Mouse (Mus musculus): ENCODE data around the gene Mrpl14. TPM values are rescaled to one million over a fixed set of nuclear protein-coding genes. Genes with fewer than 3 reads are reported as not detected.

The Mrpl14 gene
- polyA plus RNA-seq, 1 experiment from 2014 or later = 148 TPM

- H3K4me1 ChIP-seq (ENCODE audit: control insufficient read depth, insufficient read depth, low read length) = no peaks in the 10 kb centered on the region
- H3K4me2 ChIP-seq (ENCODE audit: low read depth, low read length) = 0 out of 2 replicates have a peak overlapping the region, but pooled peaks have one; percentile 18
- no peaks in the 10 kb centered on the region for H3K9me3 ChIP-seq (ENCODE audit: control insufficient read depth, low read length)
- peak overlapping the region; percentile 46; the same call in 1 of the 2 replicates for H3K9ac ChIP-seq (ENCODE audit: low read depth, low read length)
- 32% methylated on average over 27 of the region's 27 CpGs for WGBS
- H3K27ac ChIP-seq (replicated peaks; ENCODE audit: low read depth, low read length) = no peak overlapping the region
- peaks cover 70% of the 10 kb centered on the region for H3K36me3 ChIP-seq (ENCODE audit: control insufficient read depth, insufficient read depth, low read length)
- H3K4me3 ChIP-seq (ENCODE audit: low read depth, low read length) = no peak overlapping the region
- ATAC-seq (ENCODE audit: low read depth) (peak; percentile 62), DNase-seq (ENCODE audit: low spot score) (peak; percentile 70)
- no peaks in the 10 kb centered on the region for H3K27me3 ChIP-seq (replicated peaks; ENCODE audit: control insufficient read depth, insufficient read depth, low read length)
Measured at GRCm38 (mm10) chr17:45663106-45663919, 22.8 kb upstream of the Mrpl14 start.

DNA sequence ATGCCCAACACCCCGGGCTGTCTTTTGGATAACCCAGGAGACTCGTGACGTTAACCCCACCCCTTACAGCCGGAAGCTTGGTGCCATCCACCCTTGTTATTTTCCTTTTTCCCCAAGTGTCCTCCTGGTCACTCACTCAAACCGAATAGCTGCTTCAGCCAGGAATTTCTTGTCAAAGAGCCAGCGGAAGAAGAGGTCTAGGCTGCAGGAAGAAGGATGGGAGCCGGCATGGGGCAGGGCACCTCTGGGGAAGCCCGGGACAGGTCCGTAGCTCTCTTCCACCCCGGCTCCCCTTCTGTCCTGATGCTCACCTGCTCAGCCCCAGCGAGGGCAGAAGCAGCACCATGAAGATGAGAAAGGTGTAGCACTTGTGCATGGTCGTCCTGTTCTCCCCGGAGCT, 21.5 kb upstream of the Mrpl14 start:
- Histone ChIP-seq H3K9me3 (ENCODE audit: control insufficient read depth, low read length) (no peaks in the 10 kb centered on the region), H3K4me3 (ENCODE audit: low read depth, low read length) (no peak overlapping the region), H3K9ac (ENCODE audit: low read depth, low read length) (no peak overlapping the region), H3K36me3 (ENCODE audit: control insufficient read depth, insufficient read depth, low read length) (peaks cover 82% of the 10 kb centered on the region), H3K4me1 (ENCODE audit: control insufficient read depth, insufficient read depth, low read length) (no peaks in the 10 kb centered on the region), H3K4me2 (ENCODE audit: low read depth, low read length) (no peak overlapping the region), H3K27ac (replicated peaks; ENCODE audit: low read depth, low read length) (no peak overlapping the region), H3K27me3 (replicated peaks; ENCODE audit: control insufficient read depth, insufficient read depth, low read length) (no peaks in the 10 kb centered on the region)
- ATAC-seq (ENCODE audit: low read depth) = no peak
- DNase-seq (ENCODE audit: low spot score) = no peak
- 89% methylated on average over 13 of the region's 13 CpGs for WGBS

DNA sequence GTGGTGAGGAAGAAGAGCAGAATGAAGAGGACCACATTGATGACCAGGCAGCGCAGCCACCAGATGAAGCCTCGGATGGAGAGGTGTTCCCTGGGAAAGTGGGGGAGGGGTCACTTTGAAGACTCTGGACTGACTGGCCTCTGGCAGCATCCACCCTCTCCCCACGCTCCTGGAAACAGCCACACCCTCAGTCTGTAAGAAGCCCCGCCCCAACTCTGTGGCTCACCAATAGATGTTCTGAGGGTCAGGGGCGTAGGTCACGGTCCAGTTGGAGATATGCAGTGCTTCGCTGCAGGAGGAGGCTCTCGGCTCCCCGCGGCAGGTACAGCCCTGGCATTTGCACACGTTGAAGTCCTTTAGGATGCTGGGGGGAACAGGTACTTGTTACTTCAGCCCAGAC, 20.0 kb upstream of the Mrpl14 start:
- H3K4me2 ChIP-seq (ENCODE audit: low read depth, low read length) = no peak overlapping the region
- no peak overlapping the region for H3K4me3 ChIP-seq (ENCODE audit: low read depth, low read length)
- 75% methylated on average over 10 of the region's 11 CpGs for WGBS
- no peaks in the 10 kb centered on the region for H3K9me3 ChIP-seq (ENCODE audit: control insufficient read depth, low read length)
- ATAC-seq (ENCODE audit: low read depth) = no peak
- no peak overlapping the region for H3K27ac ChIP-seq (replicated peaks; ENCODE audit: low read depth, low read length)
- no peak for DNase-seq (ENCODE audit: low spot score)
- H3K36me3 ChIP-seq (ENCODE audit: control insufficient read depth, insufficient read depth, low read length) = peaks cover 87% of the 10 kb centered on the region
- no peaks in the 10 kb centered on the region for H3K27me3 ChIP-seq (replicated peaks; ENCODE audit: control insufficient read depth, insufficient read depth, low read length)
- H3K4me1 ChIP-seq (ENCODE audit: control insufficient read depth, insufficient read depth, low read length) = no peaks in the 10 kb centered on the region
- no peak overlapping the region for H3K9ac ChIP-seq (ENCODE audit: low read depth, low read length)

DNA sequence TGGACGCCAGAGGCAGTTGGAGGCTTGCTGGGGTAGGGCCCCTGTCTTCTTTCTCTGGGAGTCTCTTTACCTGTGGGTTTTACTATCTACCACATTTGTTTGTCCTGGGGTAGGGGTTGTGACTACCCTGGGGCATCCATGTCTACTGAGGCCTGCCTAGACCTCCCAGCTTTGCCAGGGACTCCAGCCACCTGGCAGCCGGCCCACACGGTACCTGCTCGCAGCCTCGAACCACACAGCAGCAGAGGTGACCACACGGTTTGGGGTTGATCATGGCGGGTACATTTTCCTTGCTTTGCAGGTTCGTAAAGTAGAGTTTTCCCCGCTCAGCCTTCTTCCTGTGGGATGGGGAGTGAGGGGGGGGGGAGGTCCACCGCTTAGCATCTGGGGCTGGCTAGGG, 18.6 kb upstream of the Mrpl14 start:
- 79% methylated on average over 10 of the region's 10 CpGs for whole genome bisulfite sequencing
- H3K4me3 ChIP-seq (ENCODE audit: low read depth, low read length) = no peak overlapping the region
- no peaks in the 10 kb centered on the region for H3K9me3 ChIP-seq (ENCODE audit: control insufficient read depth, low read length)
- H3K4me1 ChIP-seq (ENCODE audit: control insufficient read depth, insufficient read depth, low read length) = no peaks in the 10 kb centered on the region
- H3K27ac ChIP-seq (replicated peaks; ENCODE audit: low read depth, low read length) = no peak overlapping the region
- no peak overlapping the region for H3K9ac ChIP-seq (ENCODE audit: low read depth, low read length)
- DNase-seq (ENCODE audit: low spot score) (no peak), ATAC-seq (ENCODE audit: low read depth) (no peak)
- H3K36me3 ChIP-seq (ENCODE audit: control insufficient read depth, insufficient read depth, low read length) = peaks cover 87% of the 10 kb centered on the region
- H3K4me2 ChIP-seq (ENCODE audit: low read depth, low read length) = no peak overlapping the region
- H3K27me3 ChIP-seq (replicated peaks; ENCODE audit: control insufficient read depth, insufficient read depth, low read length) = no peaks in the 10 kb centered on the region

- Histone ChIP-seq H3K9ac (ENCODE audit: low read depth, low read length) (no peak overlapping the region), H3K4me3 (ENCODE audit: low read depth, low read length) (no peak overlapping the region), H3K27ac (replicated peaks; ENCODE audit: low read depth, low read length) (no peak overlapping the region), H3K9me3 (ENCODE audit: control insufficient read depth, low read length) (no peaks in the 10 kb centered on the region), H3K4me2 (ENCODE audit: low read depth, low read length) (no peak overlapping the region), H3K4me1 (ENCODE audit: control insufficient read depth, insufficient read depth, low read length) (no peaks in the 10 kb centered on the region), H3K27me3 (replicated peaks; ENCODE audit: control insufficient read depth, insufficient read depth, low read length) (no peaks in the 10 kb centered on the region), H3K36me3 (ENCODE audit: control insufficient read depth, insufficient read depth, low read length) (peaks cover 87% of the 10 kb centered on the region)
- ATAC-seq (ENCODE audit: low read depth) (no peak), DNase-seq (ENCODE audit: low spot score) (no peak)
- WGBS = 90% methylated on average over 10 of the region's 10 CpGs
Measured at GRCm38 (mm10) chr17:45667986-45668385, 18.1 kb upstream of the Mrpl14 start.

- Histone ChIP-seq H3K9ac (ENCODE audit: low read depth, low read length) (no peak overlapping the region), H3K4me3 (ENCODE audit: low read depth, low read length) (no peak overlapping the region), H3K9me3 (ENCODE audit: control insufficient read depth, low read length) (no peaks in the 10 kb centered on the region), H3K27ac (replicated peaks; ENCODE audit: low read depth, low read length) (no peak overlapping the region), H3K4me1 (ENCODE audit: control insufficient read depth, insufficient read depth, low read length) (no peaks in the 10 kb centered on the region), H3K36me3 (ENCODE audit: control insufficient read depth, insufficient read depth, low read length) (peaks cover 80% of the 10 kb centered on the region), H3K27me3 (replicated peaks; ENCODE audit: control insufficient read depth, insufficient read depth, low read length) (no peaks in the 10 kb centered on the region), H3K4me2 (ENCODE audit: low read depth, low read length) (no peak overlapping the region)
- DNase-seq (ENCODE audit: low spot score) (no peak), ATAC-seq (ENCODE audit: low read depth) (no peak)
- WGBS = 73% methylated on average over 1 of the region's 1 CpGs
Measured at GRCm38 (mm10) chr17:45671821-45672220, 14.3 kb upstream of the Mrpl14 start.

DNA sequence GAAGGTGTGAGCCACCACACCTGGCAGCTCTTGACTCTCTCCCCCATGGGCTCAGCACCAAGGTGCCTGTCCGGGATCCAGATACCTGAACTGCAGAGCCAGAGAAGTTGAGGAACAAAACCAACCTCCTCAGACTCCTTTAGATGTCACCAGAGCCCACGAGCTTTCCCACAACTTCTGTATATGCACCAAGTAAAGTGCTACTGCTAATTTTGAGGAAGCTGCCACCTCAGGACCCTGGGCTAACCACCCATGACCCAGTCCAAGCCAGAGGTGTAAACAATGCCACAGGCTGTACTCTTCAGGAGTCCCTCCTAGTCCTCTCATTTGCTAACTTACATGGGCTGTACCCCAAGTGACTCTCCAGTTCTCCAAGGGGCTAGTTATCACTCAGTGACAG, 13.5 kb upstream of the Mrpl14 start:
- Histone ChIP-seq H3K9ac (ENCODE audit: low read depth, low read length) (no peak overlapping the region), H3K9me3 (ENCODE audit: control insufficient read depth, low read length) (no peaks in the 10 kb centered on the region), H3K4me3 (ENCODE audit: low read depth, low read length) (no peak overlapping the region), H3K36me3 (ENCODE audit: control insufficient read depth, insufficient read depth, low read length) (peaks cover 78% of the 10 kb centered on the region), H3K4me2 (ENCODE audit: low read depth, low read length) (no peak overlapping the region), H3K27me3 (replicated peaks; ENCODE audit: control insufficient read depth, insufficient read depth, low read length) (no peaks in the 10 kb centered on the region), H3K4me1 (ENCODE audit: control insufficient read depth, insufficient read depth, low read length) (no peaks in the 10 kb centered on the region), H3K27ac (replicated peaks; ENCODE audit: low read depth, low read length) (no peak overlapping the region)
- no peak for ATAC-seq (ENCODE audit: low read depth)
- DNase-seq (ENCODE audit: low spot score) = no peak
- 86% methylated on average over 2 of the region's 2 CpGs for WGBS

DNA sequence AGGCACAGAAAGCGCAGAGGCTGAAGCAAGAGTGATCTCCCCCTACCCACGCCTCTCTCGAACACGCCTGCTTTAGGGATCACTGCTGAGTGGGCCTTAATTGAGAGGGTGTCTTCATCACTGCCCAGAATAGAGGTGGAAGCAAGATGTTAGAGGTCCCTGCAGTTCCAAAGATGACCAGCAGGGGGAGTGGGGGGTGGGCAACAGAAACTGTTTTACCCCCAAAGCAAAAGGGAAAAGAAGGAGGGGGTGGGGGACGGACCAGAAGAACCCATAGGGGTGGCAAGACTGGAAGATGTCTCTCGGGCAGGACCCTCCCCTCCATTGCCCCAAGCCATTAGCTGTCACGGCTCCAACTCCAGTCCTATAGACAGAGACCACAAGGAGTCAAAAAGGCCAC, 8.0 kb upstream of the Mrpl14 start:
- Histone ChIP-seq H3K4me1 (ENCODE audit: control insufficient read depth, insufficient read depth, low read length) (peaks cover 7% of the 10 kb centered on the region; the same call in 1 of the 2 replicates), H3K4me3 (ENCODE audit: low read depth, low read length) (no peak overlapping the region), H3K36me3 (ENCODE audit: control insufficient read depth, insufficient read depth, low read length) (peaks cover 41% of the 10 kb centered on the region), H3K4me2 (ENCODE audit: low read depth, low read length) (no peak overlapping the region), H3K9ac (ENCODE audit: low read depth, low read length) (no peak overlapping the region), H3K9me3 (ENCODE audit: control insufficient read depth, low read length) (no peaks in the 10 kb centered on the region), H3K27ac (replicated peaks; ENCODE audit: low read depth, low read length) (no peak overlapping the region), H3K27me3 (replicated peaks; ENCODE audit: control insufficient read depth, insufficient read depth, low read length) (no peaks in the 10 kb centered on the region)
- ATAC-seq (ENCODE audit: low read depth) = no peak
- DNase-seq (ENCODE audit: low spot score) = no peak
- WGBS = 33% methylated on average over 7 of the region's 7 CpGs

Data from embryonic facial prominence, embryonic 14.5 days (tissue).